Mouse (Mus musculus): ENCODE data around the gene Atp8a1. TPM values are rescaled to one million over a fixed set of nuclear protein-coding genes. Genes with fewer than 3 reads are reported as not detected.

Gene Atp8a1
- total RNA-seq (2021) = 10 to 100 TPM; 11.7 to 12.8 TPM
- long read RNA-seq, experiment 1, full-length matches to known transcripts = 3 of 5 reads
- long read RNA-seq, experiment 1, partial matches to known transcripts = 0 of 5 reads
- long read RNA-seq, experiment 1, other reads (novel, unspliced or antisense) = 2 of 5 reads
- long read RNA-seq, experiment 2, full-length matches to known transcripts = 4 of 5 reads
- long read RNA-seq, experiment 2, partial matches to known transcripts = 0 of 5 reads
- long read RNA-seq, experiment 2, other reads (novel, unspliced or antisense) = 1 of 5 reads

DNA sequence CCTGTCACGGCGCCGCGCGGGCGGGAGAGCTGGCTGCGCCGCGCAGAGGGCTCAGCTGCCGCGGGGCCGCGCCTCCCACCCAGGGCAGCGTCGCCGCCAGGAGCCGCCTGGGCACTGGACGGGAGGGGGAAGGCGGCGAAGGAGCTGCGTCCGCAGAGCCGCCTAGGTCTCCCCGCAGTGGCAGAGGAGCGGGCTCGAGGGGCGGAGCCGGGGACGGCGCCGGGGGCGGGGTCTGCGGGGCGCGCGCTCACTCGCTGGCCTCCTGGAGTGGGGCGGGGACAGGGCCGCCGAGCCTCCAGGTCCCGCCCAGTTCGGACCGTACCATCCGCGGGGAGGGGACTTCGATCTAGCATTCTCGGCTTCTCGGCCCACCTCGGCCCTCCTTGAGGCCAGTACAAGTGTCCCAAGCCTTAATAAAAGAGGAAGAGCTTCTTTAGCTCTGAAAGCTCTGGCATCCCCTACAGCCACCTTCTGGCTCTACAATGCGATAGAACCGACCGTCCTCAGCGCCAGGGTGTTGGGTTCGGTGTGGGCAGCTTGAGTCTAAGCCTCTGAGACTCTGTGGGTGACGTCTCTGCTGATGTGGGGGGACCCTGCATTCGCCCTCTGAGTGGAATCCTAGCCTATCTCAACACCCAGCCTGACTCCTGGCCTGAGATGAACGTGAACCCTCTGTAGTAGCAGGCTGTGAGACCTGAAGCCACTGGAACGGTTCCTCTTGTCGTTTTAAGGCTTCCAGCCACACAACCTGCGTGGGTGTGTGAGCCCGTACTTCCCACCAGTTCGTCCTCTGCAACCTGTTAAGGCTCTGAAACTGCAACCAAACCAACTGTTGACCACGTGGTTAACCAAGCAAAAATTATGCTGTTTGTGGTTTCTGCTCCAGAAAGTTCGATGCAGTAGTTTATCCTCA is at the start of gene Atp8a1:
Gene Atp8a1 (minus strand): TSS at position 182 of the 913 bp plus-strand sequence.
- peak; percentile 96 to 98 for DNase-seq (ENCODE audit: low spot score in 2 of 2)

GRCm38 (mm10) chr5:67884422-67885210 is 37.4 kb upstream of the Atp8a1 start:
- DNase-seq (ENCODE audit: low spot score in 2 of 2) = no peak

- no peak for DNase-seq (ENCODE audit: low spot score in 2 of 2)
Observed at GRCm38 (mm10) chr5:67883564-67884171, 36.4 kb upstream of the Atp8a1 start.

DNA sequence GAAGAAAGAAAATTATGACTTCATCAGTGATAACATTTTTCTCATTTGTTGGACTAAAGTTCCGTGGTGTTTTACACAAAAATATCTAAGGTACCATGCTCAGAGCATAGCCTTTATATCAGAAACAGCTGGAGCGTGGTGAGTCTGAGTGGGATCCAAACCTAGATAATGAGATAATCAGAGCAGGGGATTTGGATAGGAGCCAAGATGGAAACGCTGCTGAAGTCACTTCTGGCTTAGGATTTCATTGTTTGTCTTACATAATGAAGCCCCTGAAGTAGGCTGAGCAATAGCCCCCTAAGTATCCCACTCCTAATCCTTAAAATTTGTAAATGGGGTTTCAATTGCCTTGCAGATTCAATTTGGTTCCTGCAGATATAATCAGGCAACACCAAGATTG is 24.2 kb upstream of the Atp8a1 start:
- no peak for DNase-seq (ENCODE audit: low spot score in 2 of 2)

DNA sequence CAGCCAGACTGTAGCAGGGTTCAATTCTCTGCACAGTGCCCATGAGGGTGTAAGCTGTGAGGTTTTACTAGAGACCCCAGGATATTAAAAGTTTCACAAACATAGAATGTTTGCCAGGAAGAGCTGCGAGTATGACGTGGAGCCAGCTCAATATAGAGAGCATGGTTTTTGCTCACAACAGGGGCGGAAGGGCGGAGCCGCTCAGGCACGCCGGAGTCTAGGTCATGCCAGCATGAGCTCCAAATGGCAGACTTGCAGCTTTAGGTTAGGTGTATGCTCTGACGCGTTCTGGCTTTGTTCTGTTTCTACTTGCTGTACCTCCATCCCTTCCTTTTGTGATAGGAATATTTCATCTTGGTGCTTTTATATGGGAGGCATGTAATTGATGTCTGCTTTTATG is 19.0 kb upstream of the Atp8a1 start:
- no peak for DNase-seq (ENCODE audit: low spot score in 2 of 2)

DNA sequence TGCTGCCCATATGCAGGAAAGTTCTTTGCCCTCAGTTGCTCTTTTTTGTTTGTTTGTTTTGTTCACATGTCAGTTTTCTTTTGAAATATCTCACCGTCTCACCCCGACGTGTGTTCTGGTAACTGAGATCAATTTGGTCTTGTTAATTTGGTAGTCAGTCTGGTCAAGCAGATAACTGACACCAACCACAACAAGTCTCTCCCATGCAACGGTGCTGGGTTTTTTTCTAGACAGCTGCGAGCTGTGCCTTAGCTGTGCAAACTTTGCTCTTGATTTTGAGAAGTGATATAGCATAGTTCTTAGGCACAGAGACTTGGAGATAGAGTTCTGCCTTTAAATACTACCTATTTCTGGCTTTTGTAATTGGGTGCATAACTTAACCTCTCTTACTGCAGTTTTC is 18.4 kb upstream of the Atp8a1 start:
- DNase-seq (ENCODE audit: low spot score in 2 of 2) = no peak

DNA sequence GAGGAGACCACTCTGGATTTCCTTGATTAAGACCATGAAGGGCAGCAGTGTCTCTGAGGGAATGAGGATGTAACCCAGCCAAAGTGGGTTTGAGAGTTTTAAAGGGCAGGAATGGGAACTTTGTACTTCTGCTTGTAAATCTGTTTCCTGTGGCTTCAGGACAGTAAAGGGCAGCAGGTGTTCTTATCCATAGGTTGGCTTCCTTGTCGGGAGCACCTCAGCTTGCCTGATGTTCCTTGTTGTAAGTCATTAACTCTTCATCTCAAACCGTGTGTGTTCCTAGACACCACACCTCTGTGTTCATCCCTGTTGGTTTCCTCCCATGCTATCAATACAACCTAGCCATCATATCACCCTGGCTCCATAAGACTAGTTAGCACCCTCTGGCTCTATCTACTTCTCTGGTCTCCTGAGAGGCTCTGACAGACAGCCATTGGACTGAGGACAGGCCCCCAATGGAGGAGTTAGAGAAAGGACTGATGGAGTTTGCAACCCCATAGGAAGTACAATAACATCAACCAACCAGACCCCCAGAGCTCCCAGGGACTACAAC is 17.4 kb upstream of the Atp8a1 start:
- no peak for DNase-seq (ENCODE audit: low spot score in 2 of 2)

- no peak for DNase-seq (ENCODE audit: low spot score in 2 of 2)
Observed at GRCm38 (mm10) chr5:67863950-67864391, 16.7 kb upstream of the Atp8a1 start.

GRCm38 (mm10) chr5:67854963-67855606 is 7.9 kb upstream of the Atp8a1 start:
- no peak for DNase-seq (ENCODE audit: low spot score in 2 of 2)

- DNase-seq (ENCODE audit: low spot score in 2 of 2) = no peak
Observed at GRCm38 (mm10) chr5:67852860-67853259, 5.6 kb upstream of the Atp8a1 start.

- DNase-seq (ENCODE audit: low spot score in 2 of 2) = no peak
Observed at GRCm38 (mm10) chr5:67849411-67849810, 2.2 kb upstream of the Atp8a1 start.

DNA sequence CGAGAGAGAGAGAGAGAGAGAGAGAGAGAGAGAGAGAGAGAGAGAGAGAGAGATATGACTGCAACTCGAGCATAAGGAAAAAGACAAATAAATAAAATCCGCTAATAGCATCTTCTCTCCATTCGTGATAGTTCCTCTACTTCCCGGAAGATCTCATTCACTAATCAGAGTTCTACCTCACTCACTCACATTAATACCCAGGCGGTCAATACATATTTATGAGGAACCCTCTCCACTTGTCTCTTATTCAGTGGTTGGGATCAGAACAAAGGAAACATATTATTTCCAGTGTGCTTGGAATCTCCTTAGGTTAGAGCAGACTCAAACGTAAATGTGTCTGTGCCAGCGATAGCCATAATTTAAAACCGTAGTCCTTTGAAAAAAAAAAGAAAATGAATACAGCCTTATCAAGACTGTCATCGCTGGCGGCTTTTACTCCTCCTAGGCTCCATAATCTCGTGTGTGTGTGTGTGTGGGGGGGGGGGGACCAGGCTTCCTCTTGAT is 1.3 kb upstream of the Atp8a1 start:
- DNase-seq (ENCODE audit: low spot score in 2 of 2) = no peak

- DNase-seq (ENCODE audit: low spot score in 2 of 2) = peak; percentile 23 to 48
Observed at GRCm38 (mm10) chr5:67846361-67847224, 641 bp downstream of the Atp8a1 start.

GRCm38 (mm10) chr5:67845190-67845691 is 2.0 kb downstream of the Atp8a1 start:
- no peak for DNase-seq (ENCODE audit: low spot score in 2 of 2)

GRCm38 (mm10) chr5:67844070-67844469 is 3.2 kb downstream of the Atp8a1 start:
- DNase-seq (ENCODE audit: low spot score in 2 of 2) = no peak

DNA sequence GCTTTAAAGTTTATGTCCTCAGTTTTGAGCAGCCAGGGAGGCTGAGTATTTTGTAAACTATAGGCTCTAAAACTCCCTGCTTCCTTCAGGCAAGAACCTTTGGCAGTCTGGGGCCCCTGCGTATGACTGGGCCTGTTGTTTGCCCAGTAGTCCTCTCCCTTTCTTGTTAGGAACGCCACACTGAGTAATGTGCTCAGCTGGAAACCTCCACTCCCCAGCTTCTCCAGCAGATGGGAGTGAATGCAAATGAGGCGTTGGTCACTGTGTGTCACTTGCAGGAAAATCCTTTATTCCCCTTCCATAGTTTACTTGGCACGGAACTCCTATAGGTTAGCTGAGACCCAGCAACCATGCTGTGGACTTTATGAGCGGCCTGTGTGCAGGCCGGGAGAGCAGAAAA is 4.9 kb downstream of the Atp8a1 start:
- no peak for DNase-seq (ENCODE audit: low spot score in 2 of 2)

- no peak for DNase-seq (ENCODE audit: low spot score in 2 of 2)
Observed at GRCm38 (mm10) chr5:67833841-67834240, 13.4 kb downstream of the Atp8a1 start.

DNA sequence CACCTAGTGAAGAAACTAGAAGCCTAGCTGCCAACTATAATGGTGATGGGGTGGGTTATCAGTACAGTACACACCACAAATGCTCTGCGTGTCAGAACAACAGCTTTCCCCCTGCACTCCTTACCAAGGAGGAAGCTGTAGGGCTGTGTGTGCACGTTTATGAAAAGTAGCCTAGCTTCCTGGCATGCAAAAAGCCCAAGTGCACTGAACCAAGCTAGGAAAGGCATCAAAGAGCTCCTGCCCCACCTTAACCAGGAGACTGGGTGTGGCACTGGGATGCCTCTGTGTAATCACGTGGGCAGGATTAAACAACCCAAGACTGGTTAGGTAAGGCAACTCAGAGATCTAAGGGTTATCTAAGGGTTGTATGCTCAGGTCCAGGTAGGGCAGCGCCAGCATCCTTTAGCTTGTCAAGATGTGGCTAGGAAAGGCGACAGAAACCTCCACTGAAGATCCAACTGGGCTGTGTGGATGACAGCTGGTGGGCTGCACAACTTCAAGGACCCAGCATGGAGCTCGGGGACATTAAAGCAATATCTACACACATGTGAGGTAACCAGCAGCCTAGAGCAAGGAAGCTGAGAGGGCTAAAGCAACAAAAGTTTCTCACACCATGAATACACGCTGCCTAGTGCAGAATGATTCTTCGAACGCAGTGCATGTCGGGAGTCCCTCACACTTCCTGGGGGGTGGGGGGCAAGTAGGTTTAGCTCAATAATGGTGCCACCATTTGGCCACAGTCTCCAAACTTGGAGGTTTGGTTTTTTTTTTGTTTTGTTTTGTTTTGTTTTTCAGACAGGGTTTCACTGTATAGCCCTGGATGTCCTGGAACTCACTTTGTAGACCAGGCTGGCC is 15.7 kb downstream of the Atp8a1 start:
- DNase-seq (ENCODE audit: low spot score in 2 of 2) = no peak

Measured in gastrocnemius, postnatal 4 days (tissue).